Mouse (Mus musculus) adrenal gland, adult (tissue): ENCODE measurements around the gene Ppfia4.
A peak's percentile ranks its signal among the peaks of the same experiment; 100 is the strongest.

Experiments used
- DNase-seq, 2 experiments: peaks; one replicate each; pipeline ENCODE4 v3.0.0; 2022 to 2023; ENCODE audit warnings: low spot score in 1 of 2; ENCODE audit not compliant: inconsistent age in 2 of 2

The Ppfia4 gene

DNA sequence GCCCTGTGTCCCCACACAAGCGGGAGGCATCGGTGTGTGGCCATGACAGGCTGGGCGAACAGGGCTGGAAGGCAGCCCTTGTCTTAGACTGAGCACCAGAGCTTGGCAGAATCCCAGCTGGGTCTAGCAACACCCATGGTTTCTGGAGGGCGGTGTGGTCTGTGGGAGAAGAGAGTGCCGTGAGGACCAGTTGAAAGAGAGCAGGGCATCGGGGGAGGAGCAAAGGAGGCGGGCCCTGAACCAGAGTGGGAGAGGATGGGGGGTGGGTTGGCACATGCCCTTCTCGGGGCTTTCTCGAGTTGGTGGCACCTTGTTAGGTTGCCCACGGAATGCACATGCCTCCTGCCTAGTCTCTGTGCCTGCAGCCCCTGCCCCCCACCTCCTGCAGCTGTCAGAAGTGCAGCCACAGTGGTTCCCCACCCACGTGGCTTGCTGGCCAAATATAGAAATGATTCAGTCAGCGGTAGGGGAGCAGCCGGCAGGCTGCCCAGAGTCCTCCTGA is at the start of gene Ppfia4:
Gene Ppfia4, minus strand, starts transcription at position 159 of the 502 bp plus-strand sequence.
- DNase-seq, result peak in 1 of 2 experiments; percentile 42

DNA sequence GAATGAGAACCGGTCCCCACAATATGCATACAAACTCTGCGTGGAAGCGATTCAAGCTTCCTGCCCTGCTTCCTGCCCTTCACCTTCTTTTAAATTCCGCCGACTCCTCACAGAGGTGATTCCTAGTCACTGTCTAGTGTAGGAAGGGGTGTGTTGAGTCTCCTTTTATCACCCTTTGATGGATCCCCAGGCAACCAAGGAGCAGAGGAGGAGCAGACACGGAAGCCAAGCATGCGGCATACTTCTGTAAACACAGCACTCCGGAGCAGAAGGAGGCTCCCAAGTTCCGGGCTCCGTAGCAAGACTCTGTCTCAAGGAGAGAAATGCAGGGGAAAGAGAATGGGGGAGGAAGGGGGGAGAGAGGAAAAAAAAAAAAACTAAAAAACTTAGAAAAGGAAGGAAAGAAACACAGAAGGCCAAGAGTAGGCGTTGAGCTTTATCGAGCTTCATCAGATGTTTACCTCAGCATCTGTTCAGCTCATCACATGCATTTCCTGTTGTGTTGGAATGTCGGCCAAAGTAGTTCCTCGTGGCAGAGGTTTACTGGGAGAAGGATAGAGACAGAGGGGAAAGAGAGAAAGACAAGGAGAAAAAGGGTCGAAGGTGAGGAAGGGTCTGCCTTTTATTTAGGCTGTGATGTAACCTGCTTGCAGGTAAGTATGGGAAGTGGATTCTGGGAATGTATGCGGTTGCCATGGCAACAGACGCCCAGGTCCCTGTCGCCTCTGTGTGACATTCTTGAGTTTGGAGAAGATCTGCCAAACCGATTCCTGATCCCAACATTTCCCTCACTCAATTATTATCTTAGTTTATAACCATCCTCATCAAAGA is 49.3 kb upstream of the Ppfia4 start:
- DNase-seq, result peak in 1 of 2 experiments; percentile 28

DNA sequence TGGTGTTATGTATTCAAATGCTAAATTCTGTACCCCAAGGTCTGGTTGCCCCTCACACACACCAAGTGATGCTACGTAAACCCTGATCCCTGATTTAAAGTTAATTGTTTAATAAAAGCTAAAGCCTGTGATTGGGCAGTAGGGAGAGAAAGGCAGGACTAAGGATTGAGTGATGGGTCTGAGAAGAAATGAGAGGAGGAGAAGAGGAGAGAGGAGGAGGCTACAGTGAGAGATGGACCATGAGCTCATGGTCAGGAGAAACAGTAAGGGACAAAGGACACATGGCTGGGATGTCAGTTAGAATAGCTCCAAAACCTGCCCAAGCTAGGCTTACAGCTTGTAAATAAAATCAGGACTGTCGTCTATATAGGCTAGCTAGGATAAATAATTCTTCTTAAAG is 48.3 kb upstream of the Ppfia4 start:
- DNase-seq, result no peak

DNA sequence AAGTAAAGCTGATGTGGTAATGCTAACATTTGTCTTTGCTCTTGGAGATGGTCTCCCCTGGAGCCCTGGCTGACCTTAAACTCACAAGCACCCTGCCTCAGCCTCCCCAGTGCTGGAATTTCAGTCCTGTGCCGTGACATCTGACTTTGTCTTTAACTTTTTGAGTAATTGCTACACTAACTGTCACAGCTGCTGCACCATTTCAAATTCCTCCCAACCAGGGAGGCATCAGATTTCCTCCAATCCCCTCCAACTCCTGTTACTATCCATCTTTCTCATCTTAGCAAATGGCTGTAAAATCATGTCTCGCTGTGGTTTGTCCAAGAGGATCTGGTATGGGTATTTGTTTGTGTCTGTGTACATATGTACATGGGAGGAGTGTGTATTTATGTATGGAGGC is 41.4 kb upstream of the Ppfia4 start:
- DNase-seq, result no peak

DNA sequence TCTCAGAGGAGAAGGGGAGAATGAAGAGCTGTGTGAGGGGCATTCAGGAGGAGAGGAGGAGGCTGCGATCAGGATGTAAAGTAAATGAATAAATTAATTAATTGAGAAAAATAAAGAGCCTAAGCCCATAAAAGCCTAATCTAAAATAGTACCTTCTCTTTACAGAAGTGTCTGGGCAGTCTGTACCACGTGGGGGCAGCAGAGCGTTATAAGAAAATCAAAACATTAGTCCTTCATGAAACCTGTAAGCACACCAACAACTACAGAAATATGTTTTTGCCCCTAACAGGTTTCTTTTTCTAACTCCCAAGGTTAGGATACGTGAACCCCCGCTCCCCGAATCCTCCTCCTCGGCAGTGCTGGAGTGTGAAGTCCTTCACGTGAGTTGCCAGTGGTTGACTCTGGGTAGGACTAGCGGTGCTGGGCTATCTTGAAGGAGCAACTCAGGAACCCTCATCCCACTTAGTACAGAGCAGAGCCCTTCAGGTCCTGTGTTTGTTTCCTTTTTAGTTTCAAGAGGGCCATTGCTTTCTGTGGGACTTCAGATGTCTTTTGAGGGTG is 36.1 kb upstream of the Ppfia4 start:
- DNase-seq, result peak; percentile 54 to 87

DNA sequence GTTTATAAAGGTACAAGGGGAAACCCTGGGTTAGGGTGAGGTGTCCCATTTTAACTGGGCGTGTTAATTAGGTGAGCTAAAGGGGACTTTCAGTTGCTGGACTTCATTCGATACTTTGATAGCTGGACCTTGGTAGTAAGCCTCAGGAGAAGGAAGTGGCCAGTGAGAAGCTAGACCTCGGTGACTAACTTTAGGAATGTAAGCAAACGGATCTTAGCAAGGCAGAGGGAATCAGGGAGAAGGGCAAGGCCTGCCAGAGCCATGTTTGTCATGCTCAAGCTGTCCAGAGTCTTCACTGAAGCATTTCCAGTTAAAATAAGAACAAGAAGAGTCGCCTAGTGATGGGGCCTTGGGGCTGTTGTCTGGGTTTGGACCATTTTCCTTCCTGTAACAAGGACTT is 32.8 kb upstream of the Ppfia4 start:
- no peak for DNase-seq

DNA sequence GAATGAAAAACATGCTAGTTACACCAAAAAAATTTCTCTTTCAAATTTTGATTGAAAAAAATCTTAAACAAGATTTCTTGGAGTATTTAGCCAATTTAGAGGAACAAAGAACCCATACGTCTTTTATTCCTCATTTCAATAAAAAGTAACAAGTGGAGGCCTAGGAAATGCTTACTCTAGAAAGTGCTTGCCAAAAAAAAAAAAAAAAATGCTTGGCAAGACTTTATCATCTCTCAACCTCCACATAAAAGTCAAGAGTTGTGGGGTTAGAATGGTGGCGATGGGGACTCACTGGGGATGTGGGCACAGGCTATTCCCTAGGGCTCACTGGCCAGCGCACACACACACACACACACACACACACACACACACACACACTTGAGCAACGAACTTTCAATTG is 30.5 kb upstream of the Ppfia4 start:
- DNase-seq, result no peak

DNA sequence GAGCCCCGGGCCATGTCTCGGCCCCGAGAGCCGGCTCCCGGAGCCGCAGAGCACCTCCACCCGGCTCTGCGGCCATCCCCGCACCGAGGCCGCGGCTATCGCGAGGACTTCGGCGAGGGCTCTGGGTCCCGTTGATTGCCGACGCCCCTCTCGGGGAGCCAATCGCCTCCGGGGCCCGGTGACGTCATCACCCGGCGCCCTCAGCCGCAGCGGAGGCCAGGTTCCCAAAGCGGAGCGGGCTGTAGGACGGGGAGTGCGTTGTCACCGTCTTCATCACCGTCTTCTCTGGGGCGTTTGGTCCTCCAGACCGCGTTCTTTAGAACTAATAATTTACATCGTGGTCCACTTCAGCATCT is 29.1 kb upstream of the Ppfia4 start, which contains the start of gene Tmem183a:
Gene Tmem183a, minus strand, starts transcription at position 123 of the 356 bp plus-strand sequence.
- peak; percentile 98 to 99 for DNase-seq

DNA sequence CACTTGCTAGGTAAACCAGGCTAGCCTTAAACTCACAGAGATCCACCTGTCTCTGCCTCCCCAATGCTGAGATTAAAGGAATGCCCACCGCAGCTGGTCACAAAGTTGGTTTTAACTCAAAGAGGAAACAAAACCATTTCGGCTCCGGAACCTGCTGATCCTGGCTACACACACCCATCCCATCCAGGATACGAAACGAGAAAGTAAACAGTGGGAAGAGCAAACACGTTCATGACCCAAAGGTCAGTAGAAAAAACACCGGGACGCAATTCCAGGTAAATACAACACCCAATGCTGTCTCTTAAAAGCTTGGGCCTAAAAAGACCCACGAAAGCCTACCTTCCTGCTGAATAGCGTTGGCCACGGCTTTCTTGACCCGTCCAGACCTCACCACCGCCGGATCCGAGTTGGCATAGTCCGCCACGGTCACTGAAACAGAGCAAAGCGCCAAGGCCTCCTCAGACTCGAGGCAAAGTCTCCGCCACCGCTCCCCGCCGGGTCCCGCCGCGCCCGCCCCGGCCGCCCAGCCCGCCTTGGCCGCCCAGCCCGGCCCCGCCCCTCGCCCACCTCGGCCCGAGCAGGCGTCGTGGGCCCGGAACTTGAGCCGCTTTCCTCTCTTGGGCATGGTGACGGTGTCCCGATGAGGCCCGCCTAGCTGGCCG is 28.6 kb upstream of the Ppfia4 start:
- no peak for DNase-seq

DNA sequence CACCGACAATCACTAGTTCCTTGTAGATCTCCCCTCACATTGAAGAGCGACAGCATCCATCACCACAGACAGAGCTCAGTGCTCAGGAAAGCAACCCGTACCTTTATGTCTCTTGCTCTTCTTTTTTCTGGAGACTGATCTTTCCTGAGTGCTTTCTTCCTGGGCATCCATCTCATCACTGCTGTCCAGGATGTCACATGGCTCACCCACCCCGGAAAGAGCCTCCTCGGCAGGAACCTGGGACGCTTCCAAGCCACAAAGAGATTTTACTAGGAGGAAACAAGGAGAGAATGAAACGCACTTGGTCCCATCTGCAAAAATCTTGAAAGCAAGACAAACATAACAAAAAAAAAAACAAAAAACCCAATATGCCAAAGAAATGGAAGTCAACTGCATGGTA is 27.9 kb upstream of the Ppfia4 start:
- no peak for DNase-seq

DNA sequence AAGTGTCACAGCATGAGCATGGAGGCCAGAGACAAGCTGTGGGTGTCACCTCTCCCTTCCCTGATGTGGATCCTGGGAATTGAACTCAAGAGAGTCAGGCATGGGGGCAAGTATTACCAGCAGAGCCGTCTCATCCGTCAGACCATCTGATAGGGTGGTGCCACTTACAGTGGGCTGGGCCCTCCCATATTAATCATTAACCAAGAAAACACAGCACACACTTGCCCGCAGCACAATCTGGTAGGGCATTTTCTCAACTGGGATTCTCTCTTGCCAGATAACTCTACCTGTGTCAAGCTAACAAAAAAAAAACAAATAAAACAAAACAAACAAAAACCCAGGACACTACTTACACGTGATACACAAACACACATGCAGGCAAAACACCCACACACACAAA is 24.7 kb upstream of the Ppfia4 start:
- no peak for DNase-seq

DNA sequence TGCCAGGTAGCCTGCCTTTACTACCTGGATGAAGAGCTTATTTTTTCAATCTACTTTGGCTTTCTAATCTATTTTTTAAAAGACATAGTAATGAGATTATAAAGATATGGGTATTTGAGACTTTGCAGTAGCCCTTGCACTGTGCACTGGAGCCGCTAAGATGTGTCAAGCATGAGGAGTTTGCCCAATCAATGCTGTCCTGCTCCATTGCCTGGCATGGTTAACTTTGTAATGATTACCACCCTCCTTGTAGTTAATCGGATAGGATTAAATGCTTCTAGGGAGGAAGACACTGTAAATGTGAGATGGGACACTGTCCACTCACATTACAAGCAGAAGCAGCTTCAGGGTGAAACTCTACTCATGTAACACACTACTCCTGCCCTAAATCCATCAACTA is 20.6 kb upstream of the Ppfia4 start:
- DNase-seq, result no peak

DNA sequence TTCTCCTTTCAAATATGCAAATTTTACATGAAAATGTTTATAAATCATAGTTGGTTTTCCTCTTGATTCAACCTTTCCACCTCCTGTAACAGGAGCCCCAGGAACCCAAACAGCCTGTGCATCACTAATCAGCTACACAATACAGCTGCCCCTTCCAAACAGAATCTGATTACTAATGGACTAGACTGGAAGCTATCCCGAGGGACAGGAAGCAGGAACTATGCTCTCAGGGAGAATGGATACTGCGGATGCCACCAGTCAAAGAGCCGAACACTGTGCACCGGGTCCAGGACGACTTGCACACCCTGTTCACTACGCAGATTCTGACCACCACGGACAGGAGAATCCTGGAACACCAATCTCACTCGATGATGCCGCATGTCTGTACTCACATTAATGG is 15.1 kb upstream of the Ppfia4 start:
- no peak for DNase-seq

DNA sequence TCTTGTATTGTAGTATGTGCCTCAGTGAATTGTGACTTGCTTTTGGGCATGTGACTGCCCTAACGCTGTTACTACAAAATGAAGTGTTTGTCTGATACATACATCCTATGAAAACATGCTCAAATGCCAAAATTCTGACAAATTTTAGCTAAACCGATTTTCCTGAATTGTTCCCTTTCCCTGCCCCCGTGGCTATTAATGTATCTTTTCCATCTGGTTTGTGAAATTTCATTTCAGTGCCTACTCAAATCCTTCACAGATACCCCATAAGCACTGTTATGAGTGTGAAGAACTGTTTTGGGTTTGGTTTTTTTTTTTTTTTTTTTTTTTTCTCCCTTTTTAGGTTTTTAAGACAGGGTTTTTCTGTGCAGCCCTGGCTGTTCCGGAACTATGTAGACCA is 12.3 kb upstream of the Ppfia4 start:
- no peak for DNase-seq

DNA sequence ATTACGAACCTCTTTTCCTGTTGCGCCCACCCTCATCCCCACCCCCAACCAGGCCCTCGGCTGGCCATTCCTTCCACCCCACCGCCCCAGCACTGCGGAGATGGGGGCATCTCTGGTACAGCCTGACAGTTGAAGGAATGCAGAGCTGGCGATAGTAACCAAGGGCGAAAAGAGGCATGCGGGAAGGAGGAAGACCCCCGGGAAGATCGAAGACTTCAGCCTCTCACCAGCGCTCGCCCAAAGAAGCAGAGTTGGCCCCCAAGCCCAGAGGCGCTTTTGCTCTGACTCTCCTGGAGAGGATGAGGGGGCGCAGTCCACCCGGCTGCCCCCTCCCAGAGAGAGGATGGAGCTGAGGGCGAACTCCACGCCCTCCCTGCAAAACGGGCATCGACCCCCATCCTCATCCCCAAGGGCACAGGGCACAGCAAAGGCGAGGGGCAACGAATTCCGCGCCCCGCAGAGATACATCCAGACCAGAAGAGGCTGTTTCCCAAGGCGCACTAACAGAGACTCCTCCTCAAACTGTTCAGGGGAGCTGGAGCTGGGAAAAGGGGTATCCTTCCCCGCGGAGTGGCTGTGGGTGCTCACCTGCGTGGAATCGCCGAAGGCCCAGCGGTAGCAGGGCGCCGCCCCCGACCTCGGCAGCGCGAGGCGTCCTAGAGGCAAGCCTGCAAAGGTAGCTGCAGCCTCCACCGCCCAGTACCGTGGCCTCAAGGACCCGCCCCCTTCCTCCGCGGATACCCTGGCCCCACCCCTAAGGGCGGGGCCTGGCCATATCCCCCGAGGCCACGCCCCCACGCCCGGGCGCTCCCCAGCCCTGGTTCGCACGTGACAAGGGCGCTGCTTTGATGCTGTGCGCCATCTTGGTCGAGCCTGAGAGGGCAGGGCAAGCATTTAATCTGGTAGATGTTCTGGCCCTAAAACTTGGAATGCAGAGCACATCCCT is 11.6 kb upstream of the Ppfia4 start:
- DNase-seq, result peak; percentile 74 to 85

DNA sequence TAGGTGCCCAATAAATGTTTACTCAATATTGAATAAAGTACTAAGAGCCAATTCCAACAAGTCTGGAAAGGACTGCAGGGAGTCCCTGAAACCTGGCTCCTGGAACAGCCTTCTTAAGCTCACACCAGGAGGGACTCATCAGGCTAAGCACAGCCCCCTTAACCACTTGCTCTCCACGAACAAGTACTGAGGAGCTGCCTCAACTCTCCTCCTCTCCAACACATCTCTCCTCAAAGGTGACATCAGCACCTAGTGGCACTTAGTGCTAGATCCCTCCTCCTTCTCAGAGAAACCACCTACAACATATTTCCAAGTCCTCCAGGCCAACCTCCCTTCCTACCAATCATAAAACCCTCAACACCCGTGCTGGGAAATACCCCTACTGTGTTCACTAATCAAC is 10.8 kb upstream of the Ppfia4 start:
- no peak for DNase-seq

DNA sequence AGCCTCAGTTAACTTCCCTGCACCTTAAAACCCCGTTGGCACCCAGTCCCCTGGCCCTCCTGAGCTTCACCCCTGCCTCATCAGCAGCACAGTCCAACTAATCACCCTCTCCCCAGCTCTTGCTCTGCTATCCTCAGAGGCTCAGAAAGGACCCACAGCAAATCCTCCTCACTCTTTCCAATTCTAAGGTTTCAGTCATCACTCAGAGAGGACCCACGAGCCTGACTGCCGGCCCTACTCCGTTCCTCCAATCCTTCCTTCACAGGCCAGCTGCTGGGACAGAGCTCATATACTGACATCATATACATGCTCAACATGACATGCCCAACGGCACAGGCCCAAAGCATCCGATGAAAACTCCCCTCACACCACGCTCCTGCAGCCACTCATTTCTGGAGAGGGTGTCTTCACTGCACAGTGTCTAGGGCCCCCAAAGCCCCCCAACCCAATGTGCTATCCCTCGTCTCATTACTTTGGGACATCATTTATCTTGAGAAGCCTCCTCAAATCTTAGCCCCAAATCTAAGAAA is 10.1 kb upstream of the Ppfia4 start:
- no peak for DNase-seq

DNA sequence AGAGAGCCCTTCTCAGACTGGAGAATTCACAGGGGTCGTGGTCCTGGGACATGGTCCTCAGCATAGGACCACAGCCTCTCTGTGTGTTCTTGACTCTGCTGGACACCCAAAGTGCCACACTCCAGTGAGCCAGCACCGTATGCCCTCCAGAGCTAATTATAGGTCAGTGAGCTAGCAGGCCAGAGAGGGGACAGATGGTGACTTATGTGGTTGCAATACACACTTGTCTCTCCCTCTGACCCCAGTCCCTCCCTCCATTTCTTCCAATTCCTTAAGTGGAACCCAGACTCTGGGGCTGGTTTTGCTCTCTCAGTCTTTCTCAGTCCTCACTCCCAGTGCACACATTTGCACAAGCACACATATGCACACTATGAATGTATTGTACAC is 9.5 kb upstream of the Ppfia4 start:
- DNase-seq, result no peak

DNA sequence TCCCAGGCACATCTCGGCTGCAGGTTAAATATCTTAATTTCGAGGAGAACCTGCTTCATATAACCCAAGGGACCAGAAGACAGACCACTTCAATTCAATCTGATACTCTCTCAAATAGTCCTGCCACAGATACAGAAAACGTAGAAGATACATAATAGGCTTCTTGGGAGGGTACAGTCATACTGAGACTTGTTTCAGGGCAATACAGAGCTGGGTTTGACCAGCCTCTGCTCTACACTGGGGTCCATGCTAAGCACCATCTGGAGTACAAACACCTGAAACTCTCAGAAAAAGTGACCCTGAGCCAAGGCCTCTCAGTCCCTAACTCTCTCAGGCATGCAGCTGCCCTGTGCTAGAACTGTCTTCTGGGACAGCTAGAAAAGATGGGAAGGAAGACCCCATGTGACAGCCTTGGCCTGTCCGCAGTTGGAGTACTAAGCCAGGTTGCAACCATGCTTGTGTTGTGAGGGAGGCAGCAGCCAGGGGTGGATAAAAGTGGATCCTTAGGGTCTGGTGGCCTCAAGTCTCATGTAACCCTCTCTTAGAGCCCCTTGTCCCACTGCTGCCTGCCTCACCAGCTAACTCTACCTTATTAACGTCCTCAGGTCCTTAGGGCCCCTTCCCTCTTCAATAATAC is 9.0 kb upstream of the Ppfia4 start:
- no peak for DNase-seq
